9 mouse cellular contexts compared by ENCODE assay signal in genomic region chr11:62560463-62561016, GRCm38 (mm10). TPM values are rescaled to one million over a fixed set of nuclear protein-coding genes. Genes with fewer than 3 reads are reported as not detected.
A peak's percentile ranks its signal among the peaks of the same experiment; 100 is the strongest.
DNase-seq lines count a peak whose midpoint lies in the region; ATAC-seq and TF ChIP-seq lines count a peak whose summit lies in the region.
"Had no signal": no experiment of that assay in that cellular context is flagged by ENCODE, and none has a peak within 500 bp of the region (broad histone marks: within the 10 kb centered on the region; RNA-seq: fewer than 3 reads in every experiment).

No protein-coding gene starts in this region.

- no peak overlapping the region for H3K27ac ChIP-seq in left cerebral cortex, adult 2 months
- peak overlapping the region; percentile 35 for H3K27ac ChIP-seq in hindbrain, embryonic 10.5 days
- H3K27ac ChIP-seq in liver, embryonic 16.5 days (ENCODE audit: low read length): no peak overlapping the region
- H3K27ac ChIP-seq: macrophage had no signal

- TF ChIP-seq CTCF in left cerebral cortex, adult 2 months (IDR thresholded peaks at IDR 0.05): no peak

- peak overlapping the region; percentile 72 for H3K4me2 ChIP-seq in liver, embryonic 16.5 days (ENCODE audit: low read depth, low read length)

- no peaks in the 10 kb centered on the region for H3K9me3 ChIP-seq in hindbrain, embryonic 10.5 days
- no peaks in the 10 kb centered on the region for H3K9me3 ChIP-seq in liver, embryonic 16.5 days (replicated peaks; ENCODE audit: control insufficient read depth, low read length)

- peak overlapping the region; percentile 33 for H3K4me3 ChIP-seq in left cerebral cortex, adult 2 months
- H3K4me3 ChIP-seq in hindbrain, embryonic 10.5 days: peak overlapping the region; percentile 46
- peak overlapping the region; percentile 51 for H3K4me3 ChIP-seq in liver, embryonic 16.5 days (ENCODE audit: low read depth, low read length)

- peak overlapping the region; percentile 28; the same call in 1 of the 2 replicates for H3K9ac ChIP-seq in liver, embryonic 16.5 days (ENCODE audit: low read depth, low read length)

- 0 out of 2 replicates have a peak, but pooled peaks cover 4% of the 10 kb centered on the region for H3K4me1 ChIP-seq in hindbrain, embryonic 10.5 days (replicated peaks)
- peaks cover 3% of the 10 kb centered on the region for H3K4me1 ChIP-seq in liver, embryonic 16.5 days (ENCODE audit: control insufficient read depth, low read depth, low read length)

- DNase-seq in left cerebral cortex, adult 2 months (ENCODE audit: extremely low spot score in 1 of 2, low spot score in 2 of 2): no peak
- no peak for DNase-seq in left cerebral cortex, adult 18-20 months (ENCODE audit: low spot score in 2 of 2)
- DNase-seq in embryo, embryonic 11 days: peak; percentile 23
- DNase-seq in hindbrain, embryonic 10.5 days (ENCODE audit: low spot score): no peak
- peak; percentile 42 for DNase-seq in retina, postnatal 1 day
- DNase-seq in right cerebral cortex, adult 18-20 months: no peak
- no peak for DNase-seq in adrenal gland, adult 8-10 months

- peaks cover 24% of the 10 kb centered on the region for H3K27me3 ChIP-seq in hindbrain, embryonic 10.5 days (ENCODE audit: insufficient read depth, poor library complexity, severe bottlenecking)
- H3K27me3 ChIP-seq in liver, embryonic 16.5 days (ENCODE audit: control insufficient read depth, insufficient read depth, low read depth, low read length): no peaks in the 10 kb centered on the region

- intact Hi-C loops in left cerebral cortex, adult 2 months (cut with DNase I): no loop called here

- no peak for ATAC-seq in liver, embryonic 16.5 days (ENCODE audit: low read depth)

- 30% methylated on average over 43 of the region's 43 CpGs for WGBS in hindbrain, embryonic 10.5 days
- 28% methylated on average over 43 of the region's 43 CpGs for WGBS in liver, embryonic 16.5 days (ENCODE audit: insufficient replicate concordance)

- H3K36me3 ChIP-seq in hindbrain, embryonic 10.5 days: peaks cover under 1% of the 10 kb centered on the region; the same call in 1 of the 2 replicates
- H3K36me3 ChIP-seq in liver, embryonic 16.5 days (ENCODE audit: control insufficient read depth, insufficient read depth): no peaks in the 10 kb centered on the region

RNA-seq across cellular contexts. Expression of gene Ubb, which starts 9.6 kb away (rescaled TPM):
- 1,000 to 10,000 TPM; 1,603 to 1,693 TPM for total RNA-seq in left cerebral cortex, adult 2 months (2021)
- total RNA-seq in left cerebral cortex, adult 18-20 months (2021): 1,000 to 10,000 TPM; 1,699 to 1,805 TPM
- polyA plus RNA-seq in hindbrain, embryonic 10.5 days (2016; fragmentation: Nextera tagmentation; extraction: Ambion mirVana): 3,368 and 3,918 TPM in 2 replicates
- polyA plus RNA-seq in liver, embryonic 16.5 days (2015; fragmentation: Nextera tagmentation; extraction: Ambion mirVana): 1,628 and 1,645 TPM in 2 replicates
- total RNA-seq in adrenal gland, adult 8-10 months (2022): 1,000 to 10,000 TPM; 1,433 to 1,769 (median 1,540) TPM

RNA-seq across cellular contexts. Expression of gene Trpv2, which starts 13.7 kb away (rescaled TPM):
- 10 to 100 TPM; 17.1 to 18.7 TPM for total RNA-seq in left cerebral cortex, adult 2 months (2021)
- total RNA-seq in left cerebral cortex, adult 18-20 months (2021): 10 to 100 TPM; 21.1 to 21.2 TPM
- 6.2 and 6.5 TPM in 2 replicates for polyA plus RNA-seq in hindbrain, embryonic 10.5 days (2016; fragmentation: Nextera tagmentation; extraction: Ambion mirVana)
- polyA plus RNA-seq in liver, embryonic 16.5 days (2015; fragmentation: Nextera tagmentation; extraction: Ambion mirVana): 5.0 and 5.7 TPM in 2 replicates
- total RNA-seq in adrenal gland, adult 8-10 months (2022): 1 to 10 TPM; 3.6 to 7.2 (median 4.9) TPM

RNA-seq across cellular contexts. Expression of gene Cenpv, which starts 21.5 kb away (rescaled TPM):
- total RNA-seq in left cerebral cortex, adult 2 months (2021): 10 to 100 TPM; 34.6 to 41.0 TPM
- 10 to 100 TPM; 34.7 to 36.9 TPM for total RNA-seq in left cerebral cortex, adult 18-20 months (2021)
- polyA plus RNA-seq in hindbrain, embryonic 10.5 days (2016; fragmentation: Nextera tagmentation; extraction: Ambion mirVana): 27.8 and 39.0 TPM in 2 replicates
- polyA plus RNA-seq in liver, embryonic 16.5 days (2015; fragmentation: Nextera tagmentation; extraction: Ambion mirVana): 4.5 and 7.2 TPM in 2 replicates
- 10 to 100 TPM; 31.1 to 42.2 (median 39.0) TPM for total RNA-seq in adrenal gland, adult 8-10 months (2022)

Comparison
In these comparisons a context has a peak if more than half of its experiments do, and no peak if none do; other contexts are left out.
1. DNase-seq: peak in embryo, embryonic 11 days (single experiment) and retina, postnatal 1 day (single experiment); none in left cerebral cortex, adult 2 months (0 of 2), left cerebral cortex, adult 18-20 months (0 of 2), hindbrain, embryonic 10.5 days (single experiment), right cerebral cortex, adult 18-20 months (single experiment) and adrenal gland, adult 8-10 months (single experiment).
2. Peak in every context shown above with its lines, with median percentiles within 50 percentile points of each other: H3K4me3 ChIP-seq.